Mouse (Mus musculus) MEL (cell line): ENCODE results near the gene Duxbl3.

Experiments
- EP300 ChIP-seq, 2 experiments: IDR thresholded peaks; 2 replicates each; pipeline ENCODE4 v1.6.1; 2011; ENCODE audit warnings: improper control_type of control experiment in 2 of 2, low read length in 2 of 2, low read depth in 1 of 2, mild to moderate bottlenecking in 1 of 2
- UBTF ChIP-seq: IDR thresholded peaks from 2 replicates; pipeline ENCODE4 v1.6.1; 2012; ENCODE audit warnings: low read depth, mild to moderate bottlenecking, inconsistent platforms, low read length, improper control_type of control experiment, moderate library complexity, borderline replicate concordance; ENCODE audit not compliant: insufficient read depth

GRCm38 (mm10) chr14:26303111-26303510 lies 45.3 kb downstream of the Duxbl3 start:
- no peak for TF ChIP-seq UBTF
- TF ChIP-seq EP300 (IDR thresholded peaks at IDR 0.05; ENCODE audit: low read depth in 1 of 2, low read length in 2 of 2), result no peak
